Mouse (Mus musculus): ENCODE data around the gene Gp1ba.
A peak's percentile ranks its signal among the peaks of the same experiment; 100 is the strongest.

Gp1ba gene

GRCm38 (mm10) chr11:70629557-70629956 is 9.4 kb upstream of the Gp1ba start:
- DNase-seq (ENCODE audit: low spot score) = no peak

GRCm38 (mm10) chr11:70630129-70630528 is 8.8 kb upstream of the Gp1ba start:
- DNase-seq (ENCODE audit: low spot score) = no peak

GRCm38 (mm10) chr11:70635601-70636000 is 3.3 kb upstream of the Gp1ba start:
- DNase-seq (ENCODE audit: low spot score) = no peak

DNA sequence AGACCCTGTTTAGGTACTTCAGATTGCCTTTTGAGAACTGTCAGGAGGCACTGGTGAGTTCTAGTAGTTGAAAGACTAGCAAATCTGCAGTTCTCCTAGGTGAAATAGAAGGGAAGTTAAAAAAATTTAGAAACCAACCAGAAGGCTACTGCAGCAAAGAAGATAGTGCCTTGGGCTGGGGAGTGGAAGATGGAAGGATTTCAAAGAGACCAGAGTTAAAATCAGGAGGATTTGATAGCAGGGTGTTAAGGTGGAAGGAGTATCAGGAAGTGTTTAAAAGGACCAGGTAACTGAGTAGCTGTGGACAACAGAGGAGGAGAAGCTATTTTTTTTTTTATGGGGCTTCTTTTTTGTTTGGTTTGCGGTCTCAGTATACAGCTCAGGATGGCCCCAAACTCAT is 1.2 kb upstream of the Gp1ba start:
- DNase-seq (ENCODE audit: low spot score) = no peak

- DNase-seq (ENCODE audit: low spot score) = no peak
Measured at GRCm38 (mm10) chr11:70638293-70638692, 629 bp upstream of the Gp1ba start.

DNA sequence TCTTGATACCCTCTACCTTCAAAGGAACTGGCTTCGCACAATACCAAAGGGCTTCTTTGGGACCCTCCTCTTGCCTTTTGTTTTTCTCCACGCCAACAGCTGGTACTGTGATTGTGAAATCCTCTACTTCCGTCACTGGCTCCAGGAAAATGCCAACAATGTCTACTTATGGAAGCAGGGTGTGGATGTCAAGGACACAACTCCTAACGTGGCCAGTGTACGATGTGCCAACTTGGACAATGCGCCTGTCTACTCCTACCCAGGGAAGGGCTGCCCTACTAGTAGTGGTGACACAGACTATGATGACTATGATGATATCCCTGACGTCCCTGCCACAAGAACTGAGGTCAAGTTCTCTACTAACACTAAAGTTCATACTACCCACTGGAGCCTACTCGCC is 1.1 kb downstream of the Gp1ba start:
- no peak for DNase-seq (ENCODE audit: low spot score)

DNA sequence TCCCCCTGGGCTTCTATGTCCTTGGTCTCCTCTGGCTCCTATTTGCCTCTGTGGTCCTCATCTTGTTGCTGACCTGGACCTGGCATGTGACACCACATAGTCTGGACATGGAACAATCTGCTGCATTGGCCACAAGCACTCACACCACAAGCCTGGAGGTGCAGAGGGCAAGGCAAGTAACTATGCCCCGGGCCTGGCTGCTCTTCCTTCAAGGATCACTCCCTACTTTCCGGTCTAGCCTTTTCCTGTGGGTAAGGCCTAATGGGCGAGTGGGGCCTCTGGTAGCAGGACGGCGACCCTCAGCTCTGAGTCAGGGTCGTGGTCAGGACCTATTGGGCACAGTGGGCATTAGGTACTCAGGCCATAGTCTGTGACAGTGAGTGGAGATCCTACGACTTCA is 2.3 kb downstream of the Gp1ba start:
- DNase-seq (ENCODE audit: low spot score) = no peak

DNA sequence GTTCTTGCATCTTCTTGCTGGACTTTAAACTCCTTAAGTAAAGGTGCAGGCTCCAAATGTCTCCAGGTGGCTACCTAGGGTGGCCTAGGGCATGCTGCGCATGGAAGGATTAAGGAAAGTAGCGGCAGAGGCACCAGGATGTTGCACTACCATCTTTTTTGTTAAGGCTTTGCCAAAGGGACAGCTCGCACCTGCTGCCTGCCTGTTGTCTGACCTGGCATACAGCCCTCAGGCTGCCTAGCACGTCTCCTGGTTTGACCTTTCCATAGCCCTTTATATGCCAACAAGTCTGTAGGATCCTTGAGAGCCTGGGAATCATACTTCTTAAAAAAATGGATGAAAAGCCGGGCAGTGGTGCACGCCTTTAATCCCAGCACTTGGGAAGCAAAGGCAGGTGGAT is 4.1 kb downstream of the Gp1ba start:
- no peak for DNase-seq (ENCODE audit: low spot score)

DNA sequence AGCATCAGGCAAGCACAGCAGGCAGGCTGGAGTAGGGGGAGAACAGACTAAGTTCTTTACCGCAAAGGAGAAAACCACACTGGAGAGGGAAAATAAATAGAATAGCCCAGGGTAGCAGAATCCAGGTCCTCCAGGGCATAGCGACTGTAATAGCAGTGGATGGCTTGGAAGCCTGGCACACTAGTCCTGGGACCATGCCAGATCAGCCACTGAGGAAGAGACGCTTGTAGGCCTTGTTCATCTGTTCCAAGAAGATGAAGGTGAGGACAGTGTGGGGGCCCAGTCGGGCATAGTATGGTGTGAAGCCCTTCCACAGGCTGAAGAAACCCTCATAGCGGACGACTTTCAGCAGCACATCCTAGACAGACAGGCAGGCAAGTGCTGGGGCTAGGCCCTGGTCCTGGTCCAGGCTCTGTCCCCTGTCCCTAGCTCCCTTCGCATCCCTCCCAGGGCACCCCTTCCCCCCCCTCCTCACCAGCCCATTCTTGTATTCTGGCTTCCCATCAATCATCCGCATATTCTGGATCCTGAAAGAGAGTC is 5.7 kb downstream of the Gp1ba start:
- no peak for DNase-seq (ENCODE audit: low spot score)

GRCm38 (mm10) chr11:70645461-70646258 is 6.7 kb downstream of the Gp1ba start:
- no peak for DNase-seq (ENCODE audit: low spot score)

- DNase-seq (ENCODE audit: low spot score) = no peak
Measured at GRCm38 (mm10) chr11:70646259-70646555, 7.3 kb downstream of the Gp1ba start.

GRCm38 (mm10) chr11:70646691-70647650 is 8.0 kb downstream of the Gp1ba start, which contains the start of the genes Rnf167 and Slc25a11:
Gene Rnf167 (plus strand): TSS chr11:70647235.
Gene Slc25a11 (minus strand): TSS chr11:70647479.
- peak; percentile 97 for DNase-seq (ENCODE audit: low spot score)

GRCm38 (mm10) chr11:70647716-70648420 is 8.9 kb downstream of the Gp1ba start:
- DNase-seq (ENCODE audit: low spot score) = no peak

DNA sequence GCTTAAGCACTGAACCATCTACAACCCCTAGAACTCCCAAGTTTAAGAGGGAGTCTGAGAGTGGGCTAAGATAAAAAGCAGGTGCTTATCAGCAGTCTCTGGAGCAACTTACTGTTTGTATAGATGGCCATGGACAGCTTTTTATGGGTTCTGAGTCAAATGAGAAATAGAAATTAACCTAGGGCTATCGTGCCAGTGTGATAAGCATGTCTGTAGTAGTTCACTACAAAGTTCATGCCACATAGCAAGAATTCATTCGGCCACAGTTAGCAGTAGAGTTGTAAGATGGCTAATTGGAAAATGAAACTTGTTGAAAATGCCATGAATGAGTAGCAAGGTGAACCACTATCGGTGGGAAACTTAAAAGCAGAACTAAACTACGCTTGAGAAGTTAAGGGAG is 9.6 kb downstream of the Gp1ba start:
- no peak for DNase-seq (ENCODE audit: low spot score)

GRCm38 (mm10) chr11:70649185-70649734 is 10.3 kb downstream of the Gp1ba start:
- DNase-seq (ENCODE audit: low spot score) = peak; percentile 11

- peak; percentile 5 for DNase-seq (ENCODE audit: low spot score)
Measured at GRCm38 (mm10) chr11:70650322-70651175, 11.6 kb downstream of the Gp1ba start.

GRCm38 (mm10) chr11:70651391-70651790 is 12.5 kb downstream of the Gp1ba start:
- DNase-seq (ENCODE audit: low spot score) = peak; percentile 3

- DNase-seq (ENCODE audit: low spot score) = peak; percentile 8
Measured at GRCm38 (mm10) chr11:70652029-70652883, 13.3 kb downstream of the Gp1ba start.

DNA sequence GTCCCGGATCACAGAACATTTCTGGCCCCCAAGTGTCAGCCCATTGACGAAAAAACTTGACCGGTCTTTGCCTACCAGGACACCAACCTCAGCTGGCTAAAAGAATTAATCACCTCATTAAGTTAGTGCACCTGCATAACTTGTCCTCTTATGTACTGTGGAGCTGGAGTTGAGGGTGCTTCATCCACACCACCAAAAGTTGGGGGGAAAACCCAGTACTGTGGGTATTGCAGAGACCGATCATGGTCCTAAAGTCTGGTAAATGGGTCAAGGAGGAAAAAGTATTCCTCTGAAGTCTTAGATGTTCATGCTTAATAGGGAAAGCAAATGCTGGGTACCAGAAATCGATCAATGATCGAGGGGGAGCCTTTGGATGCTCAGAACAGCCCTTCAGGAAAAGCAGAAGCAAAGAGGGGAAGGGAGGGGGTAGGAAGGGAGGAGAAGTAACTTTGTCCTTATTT is 14.0 kb downstream of the Gp1ba start:
- no peak for DNase-seq (ENCODE audit: low spot score)

Data from layer of hippocampus, adult 11-12 months (tissue).